ENCODE assay signal across 5 mouse cellular contexts in genomic region chr1:151198120-151198519, GRCm38 (mm10). TPM values are rescaled to one million over a fixed set of nuclear protein-coding genes. Genes with fewer than 3 reads are reported as not detected.
"Had no signal": no experiment of that assay in that cellular context is flagged by ENCODE, and none has a peak within 500 bp of the region (broad histone marks: within the 10 kb centered on the region; RNA-seq: fewer than 3 reads in every experiment).

Gm47995 (plus strand) TSS chr1:151198448.

RNA-seq across cellular contexts. Expression of gene Gm47995, which starts in this region (rescaled TPM):
- polyA plus RNA-seq: limb, embryonic 11.5 days; lung, adult 2 months; midbrain, embryonic 10.5 days; midbrain, embryonic 14.5 days; thymus, postnatal 0 days had no signal
